22 mouse cellular contexts compared by ENCODE assay signal in genomic region chr4:10845848-10846247, GRCm38 (mm10). TPM values are rescaled to one million over a fixed set of nuclear protein-coding genes. Genes with fewer than 3 reads are reported as not detected.
DNase-seq lines count a peak whose midpoint lies in the region; ATAC-seq lines count a peak whose summit lies in the region.
"Had no signal": no experiment of that assay in that cellular context is flagged by ENCODE, and none has a peak within 500 bp of the region (broad histone marks: within the 10 kb centered on the region; RNA-seq: fewer than 3 reads in every experiment).

No protein-coding gene starts in this region.

- H3K27ac ChIP-seq in kidney, embryonic 16.5 days (ENCODE audit: low read length), result no peak overlapping the region
- H3K27ac ChIP-seq: embryonic facial prominence, embryonic 15.5 days; gastrocnemius, adult 2 months; heart, embryonic 13.5 days; hindbrain, embryonic 12.5 days; hindbrain, embryonic 15.5 days had no signal

- H3K4me3 ChIP-seq in kidney, embryonic 16.5 days (ENCODE audit: low read length), result no peak overlapping the region
- H3K4me3 ChIP-seq: embryonic facial prominence, embryonic 12.5 days; embryonic facial prominence, embryonic 15.5 days; gastrocnemius, adult 2 months; heart, embryonic 13.5 days; hindbrain, embryonic 12.5 days; hindbrain, embryonic 15.5 days had no signal

- H3K27me3 ChIP-seq in kidney, embryonic 16.5 days (ENCODE audit: insufficient read depth, low read length), result no peaks in the 10 kb centered on the region
- H3K27me3 ChIP-seq: embryonic facial prominence, embryonic 12.5 days; embryonic facial prominence, embryonic 15.5 days; heart, embryonic 13.5 days; hindbrain, embryonic 12.5 days; hindbrain, embryonic 15.5 days had no signal

- intact Hi-C loops in heart, postnatal 14 days (cut with DNase I), result no loop called here
- intact Hi-C loops in heart, postnatal 36 days (cut with DNase I), result no loop called here

- no peaks in the 10 kb centered on the region for H3K36me3 ChIP-seq in kidney, embryonic 16.5 days (ENCODE audit: insufficient read depth, low read length)
- H3K36me3 ChIP-seq: embryonic facial prominence, embryonic 12.5 days; embryonic facial prominence, embryonic 15.5 days; heart, embryonic 13.5 days; hindbrain, embryonic 12.5 days; hindbrain, embryonic 15.5 days had no signal

- 52% methylated on average over 7 of the region's 7 CpGs for WGBS in kidney, embryonic 16.5 days

- H3K4me1 ChIP-seq in kidney, embryonic 16.5 days (ENCODE audit: insufficient read depth, low read length), result no peaks in the 10 kb centered on the region
- H3K4me1 ChIP-seq: embryonic facial prominence, embryonic 12.5 days; embryonic facial prominence, embryonic 15.5 days; heart, embryonic 13.5 days; hindbrain, embryonic 12.5 days; hindbrain, embryonic 15.5 days had no signal

- DNase-seq in heart, postnatal 14 days, result peak; percentile 7 to 15
- DNase-seq in heart, postnatal 36 days, result no peak
- no peak for DNase-seq in kidney, adult 9 months
- peak; percentile 3 for DNase-seq in kidney, postnatal 14 days
- DNase-seq in kidney, adult 8-10 months, result no peak
- DNase-seq: adrenal gland, adult 2 months; adrenal gland, postnatal 14 days; cerebellum, adult 11 months; cerebellum, adult 2 months; cerebellum, adult 9-11 months; cerebellum, postnatal 25 days; forebrain, postnatal 0 days; gastrocnemius, adult 2 months; gastrocnemius, postnatal 14 days had no signal

- no peaks in the 10 kb centered on the region for H3K9me3 ChIP-seq in kidney, embryonic 16.5 days (ENCODE audit: low read length)
- H3K9me3 ChIP-seq: embryonic facial prominence, embryonic 12.5 days; embryonic facial prominence, embryonic 15.5 days; heart, embryonic 13.5 days; hindbrain, embryonic 12.5 days; hindbrain, embryonic 15.5 days had no signal

- H3K9ac ChIP-seq in kidney, embryonic 16.5 days (replicated peaks; ENCODE audit: low read length), result no peak overlapping the region
- H3K9ac ChIP-seq: embryonic facial prominence, embryonic 12.5 days; embryonic facial prominence, embryonic 15.5 days; forebrain, postnatal 0 days; heart, embryonic 13.5 days; hindbrain, embryonic 12.5 days; hindbrain, embryonic 15.5 days had no signal

- no peak overlapping the region for H3K4me2 ChIP-seq in kidney, embryonic 16.5 days (replicated peaks; ENCODE audit: low read depth, low read length)
- H3K4me2 ChIP-seq: embryonic facial prominence, embryonic 12.5 days; embryonic facial prominence, embryonic 15.5 days; heart, embryonic 13.5 days; hindbrain, embryonic 12.5 days; hindbrain, embryonic 15.5 days had no signal

- peak; percentile 63; the same call in 1 of the 2 replicates for ATAC-seq in kidney, embryonic 16.5 days (ENCODE audit: low FRiP score, low TSS enrichment)
- ATAC-seq: CD4-positive, CD25-positive, alpha-beta regulatory T cell, adult 4 months; forebrain, embryonic 14.5 days; forebrain, postnatal 0 days had no signal

RNA-seq across cellular contexts. Expression of gene 2610301B20Rik, which starts 28.4 kb away (rescaled TPM):
- 1 to 10 TPM; 7.8 to 8.9 TPM for total RNA-seq in heart, postnatal 14 days (2021)
- 1 to 10 TPM; 6.6 to 8.3 TPM for total RNA-seq in heart, postnatal 36 days (2021)
- 29.7 and 32.4 TPM in 2 replicates for polyA plus RNA-seq in kidney, embryonic 16.5 days (2015; fragmentation: Nextera tagmentation; extraction: Ambion mirVana)

Comparison
In these comparisons a context has a peak if more than half of its experiments do, and no peak if none do; other contexts are left out.
1. DNase-seq: peak in heart, postnatal 14 days (2 of 2) and kidney, postnatal 14 days (single experiment); none in heart, postnatal 36 days (0 of 2), kidney, adult 9 months (single experiment) and kidney, adult 8-10 months (0 of 2).